Mouse (Mus musculus): ENCODE data around the gene Fastk. TPM values are rescaled to one million over a fixed set of nuclear protein-coding genes. Genes with fewer than 3 reads are reported as not detected.

Fastk gene
- polyA plus RNA-seq (2014; fragmentation: Nextera tagmentation; extraction: Ambion mirVana) = 105 and 107 TPM in 2 replicates

DNA sequence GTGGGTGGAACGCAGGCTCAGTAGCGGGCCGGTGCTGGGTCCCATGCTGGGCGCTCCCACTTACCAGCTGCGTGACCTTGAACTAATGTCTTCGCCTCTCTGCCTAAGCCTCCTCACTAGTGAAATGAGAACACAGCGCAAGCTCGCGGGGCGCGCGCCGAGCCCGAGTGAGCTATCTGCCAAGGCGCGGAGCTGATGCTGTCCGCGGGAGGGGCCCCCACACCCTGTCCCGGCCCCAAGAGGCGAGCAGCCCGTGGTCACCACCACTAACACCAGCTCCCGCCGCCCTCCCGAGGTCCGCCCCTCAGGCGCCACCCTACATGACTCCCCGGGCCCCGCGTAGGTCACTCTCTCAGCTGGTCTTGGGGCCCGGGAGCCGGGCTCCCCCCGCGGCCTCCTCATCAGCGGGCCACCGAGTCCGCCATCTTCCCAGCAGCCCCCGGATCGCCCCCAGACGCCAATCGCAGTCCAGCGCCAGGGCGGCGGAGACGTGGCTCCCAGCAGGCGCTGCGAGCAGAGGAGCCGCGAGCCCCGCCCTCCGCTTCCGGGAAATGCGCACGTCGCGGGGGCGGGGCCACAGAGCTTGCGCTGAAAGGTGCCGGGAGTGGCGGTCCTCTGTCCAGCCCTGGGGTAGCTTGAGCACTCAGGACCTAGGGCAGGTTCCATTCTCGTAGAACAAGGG, at the start of gene Fastk:
Gene Fastk (minus strand): TSS at position 542 of the 682 bp plus-strand sequence.
- ATAC-seq (replicated peaks; ENCODE audit: low FRiP score, low TSS enrichment, low read depth) (peak; percentile 83), DNase-seq (ENCODE audit: low spot score) (peak; percentile 91)
- under 1% methylated on average over 60 of the region's 60 CpGs for WGBS

DNA sequence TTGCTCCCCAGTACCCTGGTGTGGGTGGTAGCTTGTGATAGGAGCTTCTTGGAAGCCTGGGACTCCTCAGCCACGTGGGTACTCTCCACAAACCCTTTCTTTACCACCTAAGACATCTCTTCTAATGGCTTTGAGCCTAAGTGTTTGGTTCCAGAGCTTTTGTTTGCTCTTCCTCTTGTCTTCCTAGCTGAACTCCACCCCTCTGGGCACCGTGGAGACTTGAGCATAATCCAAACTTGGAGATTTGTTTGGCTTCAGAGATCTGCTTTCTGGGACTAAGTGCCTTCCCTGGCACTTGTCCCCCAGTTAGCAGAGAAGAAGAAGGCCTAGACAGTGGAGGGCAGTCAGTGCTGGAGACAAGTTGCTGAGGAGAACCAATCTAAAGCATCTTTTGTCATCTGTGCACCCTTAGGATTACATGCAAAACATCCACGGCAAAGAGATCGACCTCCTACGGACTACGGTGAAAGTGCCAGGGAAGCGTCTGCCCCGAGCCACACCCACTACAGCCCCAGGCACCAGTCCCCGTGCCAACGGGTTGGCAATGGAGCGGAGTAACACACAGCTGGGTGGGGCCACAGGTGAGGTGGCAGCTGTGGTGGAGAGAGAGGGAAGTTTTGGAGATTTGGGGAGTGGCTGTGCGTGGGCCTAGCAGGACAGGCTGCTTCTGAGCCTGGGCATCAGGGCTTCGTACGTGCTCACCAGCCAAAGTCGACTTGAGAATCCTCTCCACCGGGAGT, 47.6 kb upstream of the Fastk start:
- no peak for ATAC-seq (replicated peaks; ENCODE audit: low FRiP score, low TSS enrichment, low read depth)
- 87% methylated on average over 16 of the region's 16 CpGs for WGBS
- H3K36me3 ChIP-seq (ENCODE audit: control insufficient read depth, insufficient read depth, low read length) = peaks cover 84% of the 10 kb centered on the region
- no peak overlapping the region for H3K4me3 ChIP-seq (ENCODE audit: low read depth, low read length)
- H3K9me3 ChIP-seq (ENCODE audit: control insufficient read depth, low read length) = no peaks in the 10 kb centered on the region
- H3K9ac ChIP-seq (ENCODE audit: low read length) = no peak overlapping the region
- H3K27me3 ChIP-seq (replicated peaks; ENCODE audit: control insufficient read depth, insufficient read depth, low read length) = no peaks in the 10 kb centered on the region
- H3K4me2 ChIP-seq (ENCODE audit: low read length) = no peak overlapping the region
- H3K4me1 ChIP-seq (replicated peaks; ENCODE audit: control insufficient read depth, insufficient read depth, low read length) = no peaks in the 10 kb centered on the region
- no peak overlapping the region for H3K27ac ChIP-seq (ENCODE audit: low read depth)
- no peak for DNase-seq (ENCODE audit: low spot score)

More for the DNA sequence above, at the start of gene Fastk:
- Histone ChIP-seq H3K4me2 (ENCODE audit: low read length) (peak within 1 kb of the TSS; percentile 91), H3K9ac (ENCODE audit: low read length) (peak within 1 kb of the TSS; percentile 97), H3K27me3 (replicated peaks; ENCODE audit: control insufficient read depth, insufficient read depth, low read length) (no peaks in the 10 kb centered on the region), H3K9me3 (ENCODE audit: control insufficient read depth, low read length) (no peaks in the 10 kb centered on the region), H3K4me1 (replicated peaks; ENCODE audit: control insufficient read depth, insufficient read depth, low read length) (peaks cover 19% of the 10 kb centered on the region), H3K4me3 (ENCODE audit: low read depth, low read length) (peak within 1 kb of the TSS; percentile 89), H3K27ac (ENCODE audit: low read depth) (peak within 1 kb of the TSS; percentile 84), H3K36me3 (ENCODE audit: control insufficient read depth, insufficient read depth, low read length) (peaks cover 39% of the 10 kb centered on the region)

DNA sequence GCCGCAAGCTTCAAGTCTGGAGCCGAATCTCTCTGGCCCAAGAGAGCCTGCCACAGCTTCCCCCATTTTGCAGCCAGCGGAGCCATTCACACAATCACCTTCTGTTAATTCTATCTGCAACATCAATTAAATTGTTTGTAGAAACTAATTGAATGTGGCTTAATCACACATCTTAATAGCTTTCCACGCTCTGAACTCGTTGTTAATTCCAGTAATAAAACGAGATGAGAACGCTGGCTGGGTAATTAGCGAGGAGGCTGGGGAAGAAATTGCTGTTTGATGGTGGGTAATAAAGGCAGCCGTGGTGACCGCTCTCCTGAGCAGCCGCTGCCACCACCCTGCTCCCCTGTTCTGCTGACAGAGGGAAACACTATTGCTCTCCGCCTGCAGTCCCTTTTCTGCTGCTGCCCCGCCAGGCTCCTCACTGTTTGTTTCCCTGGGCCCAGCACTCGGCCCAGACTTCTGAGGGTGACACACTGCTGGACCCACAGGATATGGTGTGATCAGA, 45.4 kb upstream of the Fastk start:
- no peak for ATAC-seq (replicated peaks; ENCODE audit: low FRiP score, low TSS enrichment, low read depth)
- H3K36me3 ChIP-seq (ENCODE audit: control insufficient read depth, insufficient read depth, low read length) = peaks cover 85% of the 10 kb centered on the region
- WGBS = 36% methylated on average over 14 of the region's 14 CpGs

DNA sequence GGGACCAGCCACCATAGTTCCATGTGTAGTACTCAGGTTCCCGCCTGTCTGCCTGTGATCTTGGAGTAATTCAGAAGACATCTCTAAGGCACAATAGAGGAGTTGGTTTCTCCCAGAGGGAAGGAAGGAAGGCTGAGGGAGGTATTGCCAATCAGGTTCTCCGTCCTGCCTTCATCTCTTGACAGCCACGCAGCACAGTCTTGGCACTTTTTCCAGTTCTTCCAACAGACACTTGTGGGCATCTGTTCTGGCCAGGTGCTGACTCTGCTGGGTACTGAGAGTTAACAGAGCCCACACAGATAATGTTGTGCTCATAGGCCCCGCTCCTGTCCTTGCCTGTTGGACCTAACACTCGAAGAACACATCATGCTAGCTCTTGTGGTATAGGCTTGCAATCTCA, 41.7 kb upstream of the Fastk start:
- Histone ChIP-seq H3K27ac (ENCODE audit: low read depth) (no peak overlapping the region), H3K27me3 (replicated peaks; ENCODE audit: control insufficient read depth, insufficient read depth, low read length) (no peaks in the 10 kb centered on the region), H3K36me3 (ENCODE audit: control insufficient read depth, insufficient read depth, low read length) (peaks cover 70% of the 10 kb centered on the region), H3K4me1 (replicated peaks; ENCODE audit: control insufficient read depth, insufficient read depth, low read length) (peaks cover 5% of the 10 kb centered on the region; the same call in 1 of the 2 replicates), H3K4me3 (ENCODE audit: low read depth, low read length) (no peak overlapping the region), H3K9ac (ENCODE audit: low read length) (no peak overlapping the region), H3K9me3 (ENCODE audit: control insufficient read depth, low read length) (no peaks in the 10 kb centered on the region), H3K4me2 (ENCODE audit: low read length) (no peak overlapping the region)
- WGBS = 94% methylated on average over 5 of the region's 5 CpGs
- no peak for ATAC-seq (replicated peaks; ENCODE audit: low FRiP score, low TSS enrichment, low read depth)
- no peak for DNase-seq (ENCODE audit: low spot score)

More for the DNA sequence above, 45.4 kb upstream of the Fastk start:
- no peaks in the 10 kb centered on the region for H3K27me3 ChIP-seq (replicated peaks; ENCODE audit: control insufficient read depth, insufficient read depth, low read length)
- no peak overlapping the region for H3K4me3 ChIP-seq (ENCODE audit: low read depth, low read length)
- no peaks in the 10 kb centered on the region for H3K4me1 ChIP-seq (replicated peaks; ENCODE audit: control insufficient read depth, insufficient read depth, low read length)
- no peak overlapping the region for H3K9ac ChIP-seq (ENCODE audit: low read length)
- no peak overlapping the region for H3K27ac ChIP-seq (ENCODE audit: low read depth)
- DNase-seq (ENCODE audit: low spot score) = no peak
- no peak overlapping the region for H3K4me2 ChIP-seq (ENCODE audit: low read length)
- H3K9me3 ChIP-seq (ENCODE audit: control insufficient read depth, low read length) = no peaks in the 10 kb centered on the region

DNA sequence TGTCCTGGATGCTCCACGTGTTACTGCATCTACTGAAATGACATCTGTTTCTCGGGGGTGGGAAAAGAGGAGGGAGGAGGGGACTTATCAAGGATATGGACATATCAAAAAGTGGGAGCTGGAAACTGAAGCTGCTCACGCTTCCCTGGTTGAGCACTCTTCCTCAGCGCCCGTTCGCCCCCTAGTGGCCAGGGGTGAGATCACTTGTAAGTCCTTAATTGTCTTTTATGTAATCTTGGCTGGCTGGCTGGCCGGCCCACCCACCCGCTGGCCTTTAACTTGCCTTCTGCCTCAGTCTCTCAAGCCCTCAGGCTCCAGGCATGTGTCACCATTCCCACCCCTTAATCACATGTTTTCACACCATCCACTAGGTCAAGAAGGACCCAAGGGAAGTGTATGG, 41.0 kb upstream of the Fastk start:
- H3K36me3 ChIP-seq (ENCODE audit: control insufficient read depth, insufficient read depth, low read length) = peaks cover 68% of the 10 kb centered on the region
- no peak overlapping the region for H3K4me2 ChIP-seq (ENCODE audit: low read length)
- 2% methylated on average over 8 of the region's 8 CpGs for WGBS
- no peaks in the 10 kb centered on the region for H3K9me3 ChIP-seq (ENCODE audit: control insufficient read depth, low read length)
- DNase-seq (ENCODE audit: low spot score) (peak; percentile 95), ATAC-seq (replicated peaks; ENCODE audit: low FRiP score, low TSS enrichment, low read depth) (no peak)
- H3K27me3 ChIP-seq (replicated peaks; ENCODE audit: control insufficient read depth, insufficient read depth, low read length) = no peaks in the 10 kb centered on the region
- no peak overlapping the region for H3K9ac ChIP-seq (ENCODE audit: low read length)
- peaks cover 7% of the 10 kb centered on the region; the same call in 1 of the 2 replicates for H3K4me1 ChIP-seq (replicated peaks; ENCODE audit: control insufficient read depth, insufficient read depth, low read length)
- H3K27ac ChIP-seq (ENCODE audit: low read depth) = no peak overlapping the region
- no peak overlapping the region for H3K4me3 ChIP-seq (ENCODE audit: low read depth, low read length)

DNA sequence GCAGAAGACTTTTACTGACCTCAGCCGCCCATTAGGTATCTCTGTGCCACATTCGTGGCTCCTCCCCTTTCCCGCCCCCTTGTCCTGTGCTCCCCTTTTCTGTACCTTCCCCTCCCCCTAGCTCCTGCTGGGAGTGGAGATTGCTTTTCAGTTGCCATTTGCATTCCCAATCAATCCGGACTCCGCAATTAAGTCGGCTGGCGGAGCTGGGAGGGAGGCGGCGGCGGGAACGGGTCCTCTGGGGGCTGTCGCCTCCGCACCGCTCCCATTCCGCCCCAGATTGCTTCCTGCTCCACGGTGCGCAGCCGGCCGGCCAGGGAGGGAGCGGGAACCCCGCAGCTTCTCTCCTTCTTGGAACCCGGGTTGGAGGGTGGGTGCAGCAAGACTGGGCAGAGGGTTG, 39.9 kb upstream of the Fastk start:
- no peak for DNase-seq (ENCODE audit: low spot score)
- peaks cover 7% of the 10 kb centered on the region; the same call in 1 of the 2 replicates for H3K4me1 ChIP-seq (replicated peaks; ENCODE audit: control insufficient read depth, insufficient read depth, low read length)
- WGBS = 50% methylated on average over 21 of the region's 22 CpGs
- no peaks in the 10 kb centered on the region for H3K27me3 ChIP-seq (replicated peaks; ENCODE audit: control insufficient read depth, insufficient read depth, low read length)
- no peak overlapping the region for H3K4me3 ChIP-seq (ENCODE audit: low read depth, low read length)
- no peak overlapping the region for H3K9ac ChIP-seq (ENCODE audit: low read length)
- no peak for ATAC-seq (replicated peaks; ENCODE audit: low FRiP score, low TSS enrichment, low read depth)
- peaks cover 68% of the 10 kb centered on the region for H3K36me3 ChIP-seq (ENCODE audit: control insufficient read depth, insufficient read depth, low read length)
- no peak overlapping the region for H3K27ac ChIP-seq (ENCODE audit: low read depth)
- no peaks in the 10 kb centered on the region for H3K9me3 ChIP-seq (ENCODE audit: control insufficient read depth, low read length)
- H3K4me2 ChIP-seq (ENCODE audit: low read length) = no peak overlapping the region

DNA sequence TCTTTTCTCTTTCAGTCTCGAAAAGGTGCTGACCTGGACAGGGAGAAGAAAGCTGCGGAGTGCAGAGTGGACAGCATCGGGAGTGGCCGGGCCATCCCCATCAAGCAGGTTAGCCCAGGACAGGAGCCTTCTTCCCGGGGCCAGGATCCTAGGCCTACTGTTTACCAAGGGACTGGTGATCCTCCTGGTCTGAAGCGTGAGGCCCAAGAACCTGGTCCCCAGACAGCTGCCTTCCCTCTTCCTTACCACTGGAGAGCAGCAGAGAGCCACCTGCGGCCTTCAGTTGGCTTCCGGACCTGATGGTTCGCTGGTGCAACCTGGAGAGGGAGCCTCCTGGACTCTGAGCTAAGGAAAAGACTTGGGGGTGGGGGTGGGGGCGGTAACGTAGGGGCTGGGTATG, 38.2 kb upstream of the Fastk start:
- Histone ChIP-seq H3K4me2 (ENCODE audit: low read length) (no peak overlapping the region), H3K9ac (ENCODE audit: low read length) (no peak overlapping the region), H3K27me3 (replicated peaks; ENCODE audit: control insufficient read depth, insufficient read depth, low read length) (no peaks in the 10 kb centered on the region), H3K27ac (ENCODE audit: low read depth) (no peak overlapping the region), H3K4me3 (ENCODE audit: low read depth, low read length) (no peak overlapping the region), H3K9me3 (ENCODE audit: control insufficient read depth, low read length) (no peaks in the 10 kb centered on the region), H3K36me3 (ENCODE audit: control insufficient read depth, insufficient read depth, low read length) (peaks cover 68% of the 10 kb centered on the region), H3K4me1 (replicated peaks; ENCODE audit: control insufficient read depth, insufficient read depth, low read length) (peaks cover 7% of the 10 kb centered on the region; the same call in 1 of the 2 replicates)
- peak; percentile 58; the same call in 1 of the 2 replicates for ATAC-seq (replicated peaks; ENCODE audit: low FRiP score, low TSS enrichment, low read depth)
- 25% methylated on average over 11 of the region's 11 CpGs for WGBS
- peak; percentile 84 for DNase-seq (ENCODE audit: low spot score)

DNA sequence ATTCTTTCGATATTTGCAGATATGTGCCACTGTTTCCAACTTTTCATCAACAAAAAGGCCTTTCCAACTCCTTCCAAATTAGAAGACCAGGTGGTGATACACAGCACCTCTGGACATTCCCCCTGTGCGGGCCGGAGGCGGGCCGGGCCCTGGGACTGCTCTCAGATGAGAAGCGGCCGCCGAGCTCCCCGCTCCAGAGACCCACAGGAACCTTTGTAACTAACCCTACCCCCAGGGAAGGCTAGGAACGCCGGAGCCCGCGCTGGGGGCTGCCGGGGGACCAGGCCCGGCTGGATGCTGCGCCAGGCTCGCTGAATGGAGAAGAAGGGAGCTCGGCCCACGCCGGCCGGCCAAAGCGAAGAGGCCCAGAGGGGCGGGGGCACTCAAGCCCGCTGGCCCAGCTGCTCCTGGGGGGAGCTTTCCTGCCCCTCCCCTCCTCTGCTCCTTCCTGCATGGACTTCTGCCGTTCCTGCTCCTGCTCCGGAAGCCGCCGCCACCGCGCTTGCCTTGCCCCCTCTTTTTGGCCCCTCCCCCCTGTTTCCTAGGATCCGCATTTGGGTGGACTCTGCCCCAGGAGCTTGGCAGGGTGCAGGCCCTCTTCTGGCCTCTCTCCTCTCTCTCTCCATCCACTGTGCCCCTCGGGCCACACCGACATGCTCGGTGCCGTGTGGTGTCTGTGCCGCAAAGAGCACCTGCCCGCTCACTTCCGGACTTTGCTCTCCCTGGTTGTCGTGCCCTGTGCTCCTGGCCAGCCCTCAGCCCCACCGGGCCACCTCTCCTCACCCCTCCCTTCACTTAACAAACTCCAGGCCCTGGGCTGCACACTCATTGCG, 37.4 kb upstream of the Fastk start:
- ATAC-seq (replicated peaks; ENCODE audit: low FRiP score, low TSS enrichment, low read depth) = peak; percentile 51
- no peak overlapping the region for H3K9ac ChIP-seq (ENCODE audit: low read length)

More for the DNA sequence above, 37.4 kb upstream of the Fastk start:
- H3K9me3 ChIP-seq (ENCODE audit: control insufficient read depth, low read length) = no peaks in the 10 kb centered on the region
- no peak overlapping the region; the same call in 1 of the 2 replicates for H3K4me2 ChIP-seq (ENCODE audit: low read length)
- peaks cover 68% of the 10 kb centered on the region for H3K36me3 ChIP-seq (ENCODE audit: control insufficient read depth, insufficient read depth, low read length)
- no peaks in the 10 kb centered on the region for H3K27me3 ChIP-seq (replicated peaks; ENCODE audit: control insufficient read depth, insufficient read depth, low read length)
- 54% methylated on average over 38 of the region's 41 CpGs for WGBS
- peak; percentile 71 for DNase-seq (ENCODE audit: low spot score)
- no peak overlapping the region for H3K4me3 ChIP-seq (ENCODE audit: low read depth, low read length)
- H3K4me1 ChIP-seq (replicated peaks; ENCODE audit: control insufficient read depth, insufficient read depth, low read length) = peaks cover 7% of the 10 kb centered on the region; the same call in 1 of the 2 replicates
- H3K27ac ChIP-seq (ENCODE audit: low read depth) = 0 out of 2 replicates have a peak overlapping the region, but pooled peaks have one; percentile 7
